Mouse (Mus musculus) cortical plate, adult 2 months (tissue): ENCODE results near the gene Fbh1. TPM values are rescaled to one million over a fixed set of nuclear protein-coding genes. Genes with fewer than 3 reads are reported as not detected.

Source experiments
- H3K27ac ChIP-seq: fragments of 200-500 bp; 2 replicates; pipeline ENCODE4 v1.5.1; 2012; ENCODE audit warnings: low read length, control low read depth, inconsistent platforms; ENCODE audit not compliant: insufficient read depth
- H3K4me1 ChIP-seq: fragments of 200-500 bp; 2 replicates; pipeline ENCODE4 v1.6.1; 2011; ENCODE audit warnings: low read length; ENCODE audit not compliant: control insufficient read depth, insufficient read depth
- H3K4me3 ChIP-seq: fragments of 200-500 bp; 2 replicates; pipeline ENCODE4 v1.5.1; 2011; ENCODE audit warnings: mild to moderate bottlenecking, low read length, control low read depth; ENCODE audit not compliant: insufficient read depth
- CTCF ChIP-seq: fragments of 200-500 bp; IDR thresholded peaks from 2 replicates; pipeline ENCODE4 v1.5.1; 2011; ENCODE audit warnings: mild to moderate bottlenecking, control low read depth, low read length; ENCODE audit not compliant: insufficient read depth; ENCODE audit errors: extremely low read depth
- POLR2A ChIP-seq: fragments of 200-500 bp; IDR thresholded peaks from 2 replicates; pipeline ENCODE4 v1.6.1; 2011; ENCODE audit warnings: mild to moderate bottlenecking, low read length, control low read depth; ENCODE audit not compliant: insufficient read depth; ENCODE audit errors: extremely low read depth
- polyA plus RNA-seq: library from polyadenylated mRNA; depleted of rRNA; stranded (reverse); fragments of >200 nt; gene quantifications from 2 replicates; pipeline ENCODE4 v1.2.3, GENCODE M21; 2012; rRNA removed

Gene Fbh1
- polyA plus RNA-seq, result 90.0 and 91.0 TPM in 2 replicates

DNA sequence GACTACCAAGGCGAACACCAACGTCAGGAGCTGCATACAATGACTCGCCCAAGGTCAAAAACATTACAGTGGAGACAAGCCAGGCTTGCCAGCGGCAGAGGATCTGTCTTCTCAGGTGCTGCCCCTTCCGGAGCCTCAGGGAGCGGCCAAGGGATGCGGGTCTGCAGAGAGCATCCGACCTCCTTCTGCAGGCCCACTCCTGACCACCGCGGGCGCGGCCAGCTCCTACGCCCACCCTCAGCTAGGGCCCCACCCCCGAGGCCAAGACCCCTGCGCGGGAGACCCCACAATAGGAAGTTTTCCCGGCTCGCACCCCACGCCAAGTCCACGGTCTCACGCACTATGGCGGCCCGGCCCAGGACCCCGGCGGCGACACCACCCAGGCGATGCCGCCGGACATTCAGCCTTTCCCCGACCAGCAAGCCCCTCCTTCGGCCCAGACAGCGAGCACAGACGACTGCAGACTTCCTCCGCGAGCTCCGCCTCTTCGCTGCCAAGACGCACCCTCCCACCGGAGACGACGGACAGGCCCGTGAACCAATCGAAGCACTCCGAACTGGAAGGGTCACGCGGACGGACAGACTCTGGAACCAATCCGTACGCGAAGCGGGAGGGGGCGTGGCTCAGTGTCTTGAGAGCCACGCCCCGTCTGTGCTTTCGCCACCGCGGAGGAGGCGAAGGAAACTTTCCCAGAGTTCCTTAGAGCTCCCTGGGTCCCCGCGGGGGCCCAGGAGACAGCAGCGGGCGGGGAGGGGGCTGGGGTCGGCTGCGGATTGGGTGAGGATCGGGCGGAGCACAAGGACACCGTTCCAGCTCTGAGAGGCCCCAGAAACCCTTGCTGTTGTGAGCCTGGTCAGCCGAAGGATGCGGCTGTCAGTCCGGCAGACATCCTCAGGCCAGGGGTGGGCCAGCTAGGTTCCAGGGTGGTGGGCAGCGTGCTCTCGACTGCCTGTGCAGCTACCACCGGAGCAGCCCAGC lies at the start of gene Fbh1, which contains the start of gene Ankrd16:
Gene Fbh1, minus strand, starts transcription at position 492 of the 978 bp plus-strand sequence.
Gene Ankrd16, plus strand, starts transcription at position 786 of the 978 bp plus-strand sequence.
- H3K4me1 ChIP-seq, result peaks cover 6% of the 10 kb centered on the region
- peak within 1 kb of the TSS; percentile 88 for H3K4me3 ChIP-seq
- peak; percentile 89 for TF ChIP-seq POLR2A
- TF ChIP-seq CTCF, result no peak
- peak within 1 kb of the TSS; percentile 95 for H3K27ac ChIP-seq

DNA sequence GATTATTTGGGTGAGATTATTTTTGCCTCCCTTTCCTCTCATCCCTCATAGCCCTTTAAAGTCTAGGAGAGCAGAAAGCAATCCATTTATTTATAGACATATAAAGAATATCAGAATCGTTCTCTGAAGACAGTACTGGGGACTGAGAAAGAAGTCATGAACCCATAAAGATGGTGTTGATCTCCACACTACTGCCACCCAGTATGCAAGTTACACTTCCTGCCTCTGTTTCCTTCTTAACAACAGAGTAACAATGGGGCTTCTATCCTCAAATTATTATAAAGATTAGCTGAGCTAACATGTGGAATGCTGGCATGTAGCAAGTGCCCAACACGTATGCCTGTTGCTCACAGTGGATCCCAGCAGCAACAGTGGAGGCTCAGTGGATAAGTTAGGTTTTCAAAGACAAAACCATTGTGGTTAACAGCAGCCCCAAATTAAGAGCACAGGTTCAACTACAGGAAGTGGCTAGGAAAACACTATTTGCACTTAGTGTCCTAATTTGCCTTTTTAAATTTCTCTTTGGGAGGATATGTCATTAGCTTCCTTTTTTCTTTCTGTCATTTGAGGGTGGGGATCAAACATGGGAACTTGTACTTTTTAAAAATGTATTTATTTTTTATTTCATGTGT lies 24.0 kb upstream of the Fbh1 start:
- Histone ChIP-seq H3K4me3 (no peak overlapping the region), H3K27ac (no peak overlapping the region), H3K4me1 (no peaks in the 10 kb centered on the region)
- no peak for TF ChIP-seq POLR2A
- TF ChIP-seq CTCF, result no peak

DNA sequence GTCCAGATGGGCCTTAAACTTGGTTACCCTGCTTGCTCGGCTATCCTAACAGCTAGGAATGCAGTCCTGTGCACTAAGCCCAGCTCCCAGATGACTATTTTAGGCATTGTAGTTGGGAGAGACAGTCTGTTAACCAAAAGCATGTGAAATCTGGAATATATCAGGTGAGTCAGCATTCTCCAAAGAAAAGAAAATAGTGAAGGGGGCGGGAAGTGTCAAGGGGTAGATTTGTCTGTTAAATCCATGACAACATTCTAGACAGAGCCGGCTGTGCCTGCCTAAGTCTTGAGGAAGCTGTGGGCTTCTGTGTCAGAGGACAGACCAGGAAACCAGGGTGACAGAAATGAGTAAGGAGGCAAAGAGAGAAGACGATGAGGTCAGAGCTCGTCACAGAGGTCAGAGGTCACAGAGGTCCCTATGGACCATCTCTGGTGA lies 20.6 kb upstream of the Fbh1 start:
- Histone ChIP-seq H3K27ac (no peak overlapping the region), H3K4me1 (no peaks in the 10 kb centered on the region), H3K4me3 (no peak overlapping the region)
- TF ChIP-seq POLR2A, result no peak
- TF ChIP-seq CTCF, result no peak

DNA sequence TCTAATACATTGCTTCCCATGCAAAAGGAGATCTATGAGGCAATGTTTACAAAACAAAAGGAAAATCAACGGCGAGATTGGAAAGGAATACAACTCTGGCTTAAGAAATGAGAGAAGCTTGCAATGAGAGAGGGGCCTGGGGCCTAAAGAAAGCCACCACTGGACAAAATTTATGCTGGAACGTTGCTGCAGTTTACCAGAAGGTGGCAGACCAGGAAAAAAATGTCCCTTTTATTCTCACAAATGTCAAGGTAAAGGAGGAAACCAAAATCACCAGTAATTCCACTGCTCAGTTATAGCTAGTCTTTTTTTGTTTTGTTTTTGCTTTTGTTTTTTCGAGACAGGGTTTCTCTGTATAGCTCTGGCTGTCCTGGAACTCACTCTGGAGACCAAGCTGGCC lies 17.3 kb upstream of the Fbh1 start:
- no peaks in the 10 kb centered on the region for H3K4me1 ChIP-seq
- H3K27ac ChIP-seq, result no peak overlapping the region
- no peak overlapping the region for H3K4me3 ChIP-seq
- TF ChIP-seq CTCF (peak; percentile 22; the same call in 1 of the 2 replicates), POLR2A (no peak)

DNA sequence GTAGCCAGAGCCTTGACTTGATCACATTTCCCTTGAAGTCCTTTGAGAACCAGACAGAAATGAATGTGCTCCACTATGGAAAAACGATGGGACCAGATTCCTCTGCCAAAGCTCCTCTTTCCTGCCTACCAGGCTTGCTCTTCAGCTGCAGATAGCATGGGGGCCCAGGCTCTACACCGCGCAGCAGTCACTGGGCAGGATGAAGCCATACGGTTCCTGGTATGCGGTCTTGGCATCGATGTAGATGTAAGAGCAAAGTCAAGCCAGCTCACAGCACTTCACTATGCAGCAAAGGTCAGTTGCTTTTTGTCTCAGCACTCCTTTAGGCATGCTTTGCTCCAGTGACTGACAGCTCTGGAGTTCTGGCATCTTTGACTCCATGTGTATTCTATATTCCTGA lies 6.8 kb upstream of the Fbh1 start:
- TF ChIP-seq POLR2A, result no peak
- TF ChIP-seq CTCF, result no peak
- peaks cover 5% of the 10 kb centered on the region for H3K4me1 ChIP-seq
- no peak overlapping the region for H3K4me3 ChIP-seq
- no peak overlapping the region for H3K27ac ChIP-seq

DNA sequence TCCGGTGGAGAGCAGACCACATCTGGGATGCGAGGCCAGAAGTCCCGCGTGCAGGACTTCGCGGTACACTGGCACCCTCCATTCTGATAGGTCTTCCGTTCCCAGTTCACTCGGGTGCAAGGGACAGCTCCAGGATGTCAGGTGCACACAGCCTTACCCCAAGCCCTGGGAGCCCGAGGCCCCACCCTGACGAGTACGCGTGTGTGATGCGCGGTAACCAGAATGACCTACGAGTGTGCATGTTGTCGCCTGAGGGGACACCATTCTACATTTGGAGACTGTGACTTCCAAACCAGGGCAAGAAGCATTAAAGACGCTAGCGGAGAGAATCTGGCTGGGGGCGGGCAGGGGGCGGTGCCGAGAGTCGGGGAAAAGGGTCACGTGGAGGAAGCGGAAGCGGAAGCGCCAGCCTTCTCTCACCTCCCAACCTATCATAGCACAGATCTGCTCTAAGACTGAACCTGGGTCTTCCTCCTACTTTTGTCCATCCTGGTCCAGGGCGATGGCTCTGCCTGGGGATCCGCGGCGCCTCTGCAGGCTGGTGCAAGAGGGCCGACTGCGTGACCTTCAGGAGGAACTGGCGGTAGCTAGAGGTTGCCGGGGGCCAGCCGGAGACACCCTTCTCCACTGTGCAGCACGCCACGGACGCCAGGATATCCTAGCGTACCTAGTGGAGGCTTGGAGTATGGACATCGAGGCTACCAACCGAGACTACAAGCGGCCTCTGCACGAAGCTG lies 873 bp upstream of the Fbh1 start:
- peak overlapping the region; percentile 88 for H3K4me3 ChIP-seq
- TF ChIP-seq POLR2A (peak; percentile 69; the same call in 1 of the 2 replicates), CTCF (no peak)
- peak overlapping the region; percentile 95 for H3K27ac ChIP-seq
- H3K4me1 ChIP-seq, result peaks cover 6% of the 10 kb centered on the region

DNA sequence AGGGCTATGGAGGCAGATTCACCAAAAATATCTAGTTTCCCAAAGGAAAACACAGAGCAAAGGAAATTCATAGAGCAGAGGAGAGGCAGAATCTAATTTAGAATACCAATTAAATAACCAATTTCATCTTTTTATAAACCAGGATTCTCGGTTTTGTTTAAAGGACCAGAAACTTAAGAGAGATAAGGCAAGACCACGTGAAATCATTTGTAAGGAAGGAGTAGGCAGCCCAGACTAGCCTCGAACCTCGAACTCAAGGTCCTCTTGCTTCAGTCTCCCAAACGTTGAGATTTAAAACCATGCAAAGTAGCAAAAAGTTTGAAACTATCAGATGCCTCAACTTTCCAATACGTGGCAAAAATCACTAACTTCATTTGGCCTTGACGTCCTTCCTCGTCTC lies 967 bp downstream of the Fbh1 start:
- TF ChIP-seq POLR2A (no peak), CTCF (no peak)
- H3K4me1 ChIP-seq, result peaks cover 8% of the 10 kb centered on the region
- H3K4me3 ChIP-seq, result peak overlapping the region; percentile 88
- H3K27ac ChIP-seq, result 0 out of 2 replicates have a peak overlapping the region, but pooled peaks have one; percentile 60

DNA sequence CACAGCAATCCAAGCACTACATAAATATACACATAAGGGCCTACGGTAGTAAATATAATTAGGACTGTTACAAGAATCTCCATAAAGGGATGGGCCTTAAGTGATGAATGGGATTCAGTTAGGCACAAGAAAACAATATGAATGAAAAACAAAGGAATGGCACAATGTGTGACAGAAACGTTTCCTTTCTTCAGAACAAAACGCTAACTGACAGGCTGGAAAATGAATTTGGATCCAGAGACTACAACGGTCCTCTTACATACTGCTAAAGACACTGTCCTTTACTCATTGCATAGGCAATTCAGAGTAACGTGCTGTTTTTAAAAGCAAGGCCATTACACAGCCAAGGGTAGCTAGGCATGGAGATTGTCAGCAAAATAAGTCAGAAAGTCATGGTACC lies 2.3 kb downstream of the Fbh1 start:
- no peak overlapping the region for H3K27ac ChIP-seq
- peaks cover 10% of the 10 kb centered on the region for H3K4me1 ChIP-seq
- TF ChIP-seq POLR2A (no peak), CTCF (no peak)
- H3K4me3 ChIP-seq, result no peak overlapping the region

DNA sequence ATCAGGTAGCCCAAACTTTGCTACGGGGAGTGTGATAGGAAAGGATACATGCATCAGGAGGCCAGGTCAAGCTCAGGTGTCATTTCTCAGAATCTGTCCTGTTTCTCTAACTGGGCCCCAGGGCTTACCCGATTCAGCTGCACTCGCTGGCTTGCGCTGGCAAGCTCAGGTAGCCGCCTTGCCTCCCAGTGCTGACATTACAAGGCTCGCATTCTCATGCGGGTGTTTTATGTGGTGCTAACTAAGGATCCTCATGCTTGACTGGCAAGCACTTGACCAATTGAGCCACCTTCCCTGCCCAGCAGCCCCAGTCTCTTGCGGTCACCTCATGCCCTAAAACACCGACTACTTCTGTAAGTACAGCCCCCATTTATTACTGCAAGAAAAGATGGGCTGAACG lies 3.0 kb downstream of the Fbh1 start:
- no peak overlapping the region for H3K27ac ChIP-seq
- TF ChIP-seq POLR2A (no peak), CTCF (no peak)
- no peak overlapping the region for H3K4me3 ChIP-seq
- H3K4me1 ChIP-seq, result peaks cover 7% of the 10 kb centered on the region
